14 mouse cellular contexts compared by ENCODE assay signal in genomic region chr4:59197078-59197424, GRCm38 (mm10). TPM values are rescaled to one million over a fixed set of nuclear protein-coding genes. Genes with fewer than 3 reads are reported as not detected.
DNase-seq lines count a peak whose midpoint lies in the region; ATAC-seq lines count a peak whose summit lies in the region.
"Had no signal": no experiment of that assay in that cellular context is flagged by ENCODE, and none has a peak within 500 bp of the region (broad histone marks: within the 10 kb centered on the region; RNA-seq: fewer than 3 reads in every experiment).

No protein-coding gene starts in this region.

- H3K27ac ChIP-seq in heart, embryonic 13.5 days (replicated peaks) = peak overlapping the region; percentile 28
- no peak overlapping the region for H3K27ac ChIP-seq in midbrain, embryonic 14.5 days (replicated peaks; ENCODE audit: low read depth, low read length)
- H3K27ac ChIP-seq in midbrain, embryonic 13.5 days = no peak overlapping the region
- H3K27ac ChIP-seq in liver, embryonic 11.5 days (ENCODE audit: low read depth, low read length) = peak overlapping the region; percentile 64
- no peak overlapping the region for H3K27ac ChIP-seq in stomach, embryonic 16.5 days (ENCODE audit: low read length)
- H3K27ac ChIP-seq: midbrain, embryonic 12.5 days had no signal

- H3K9me3 ChIP-seq in heart, embryonic 13.5 days = no peaks in the 10 kb centered on the region
- no peaks in the 10 kb centered on the region for H3K9me3 ChIP-seq in midbrain, embryonic 14.5 days (ENCODE audit: control insufficient read depth, low read length)
- no peaks in the 10 kb centered on the region for H3K9me3 ChIP-seq in midbrain, embryonic 13.5 days
- no peaks in the 10 kb centered on the region for H3K9me3 ChIP-seq in liver, embryonic 11.5 days (ENCODE audit: control insufficient read depth, low read length)
- no peaks in the 10 kb centered on the region for H3K9me3 ChIP-seq in stomach, embryonic 16.5 days (replicated peaks; ENCODE audit: control insufficient read depth, low read length)
- H3K9me3 ChIP-seq: midbrain, embryonic 12.5 days had no signal

- ATAC-seq in heart, embryonic 13.5 days (ENCODE audit: extremely low read depth, insufficient number of reproducible peaks, low FRiP score, low TSS enrichment) = no peak
- ATAC-seq in midbrain, embryonic 14.5 days (ENCODE audit: low FRiP score, low TSS enrichment) = 0 out of 2 replicates have a peak, but pooled peaks have one; percentile 3
- no peak; the same call in 1 of the 2 replicates for ATAC-seq in midbrain, embryonic 13.5 days
- no peak for ATAC-seq in liver, embryonic 11.5 days (replicated peaks; ENCODE audit: low FRiP score)
- ATAC-seq in stomach, embryonic 16.5 days (ENCODE audit: insufficient read depth, low FRiP score) = no peak
- ATAC-seq: CD4-positive, CD25-positive, alpha-beta regulatory T cell, adult 4 months had no signal

- no peak for DNase-seq in heart, postnatal 25 days (ENCODE audit: low spot score)
- DNase-seq in midbrain, embryonic 14.5 days = no peak
- DNase-seq in liver, embryonic 11.5 days (ENCODE audit: low spot score) = no peak
- DNase-seq in right cerebral cortex, postnatal 14 days = no peak
- DNase-seq in adrenal gland, adult 8-10 months = no peak
- DNase-seq: cerebellum, adult 18-20 months; thymus, postnatal 25 days had no signal

- no peak overlapping the region for H3K4me3 ChIP-seq in heart, embryonic 13.5 days
- H3K4me3 ChIP-seq in midbrain, embryonic 14.5 days (replicated peaks; ENCODE audit: low read depth, low read length) = no peak overlapping the region
- no peak overlapping the region for H3K4me3 ChIP-seq in midbrain, embryonic 13.5 days (replicated peaks)
- H3K4me3 ChIP-seq in liver, embryonic 11.5 days (ENCODE audit: low read depth, low read length) = peak overlapping the region; percentile 21
- no peak overlapping the region for H3K4me3 ChIP-seq in stomach, embryonic 16.5 days (replicated peaks; ENCODE audit: low read length)
- H3K4me3 ChIP-seq: midbrain, embryonic 12.5 days had no signal

- H3K27me3 ChIP-seq in heart, embryonic 13.5 days (replicated peaks) = no peaks in the 10 kb centered on the region
- H3K27me3 ChIP-seq in midbrain, embryonic 14.5 days (ENCODE audit: control insufficient read depth, insufficient read depth, low read length) = no peaks in the 10 kb centered on the region
- H3K27me3 ChIP-seq in midbrain, embryonic 13.5 days = no peaks in the 10 kb centered on the region
- H3K27me3 ChIP-seq in liver, embryonic 11.5 days (replicated peaks; ENCODE audit: control insufficient read depth, insufficient read depth, low read length) = no peaks in the 10 kb centered on the region
- H3K27me3 ChIP-seq in stomach, embryonic 16.5 days (ENCODE audit: control insufficient read depth, insufficient read depth, low read length) = no peaks in the 10 kb centered on the region
- H3K27me3 ChIP-seq: midbrain, embryonic 12.5 days had no signal

- 43% methylated on average over 6 of the region's 6 CpGs for WGBS in heart, embryonic 13.5 days
- WGBS in midbrain, embryonic 14.5 days = 53% methylated on average over 6 of the region's 6 CpGs
- 66% methylated on average over 6 of the region's 6 CpGs for WGBS in midbrain, embryonic 13.5 days
- WGBS in liver, embryonic 11.5 days = 31% methylated on average over 6 of the region's 6 CpGs
- WGBS in stomach, embryonic 16.5 days = 48% methylated on average over 6 of the region's 6 CpGs

- peak overlapping the region; percentile 47 for H3K4me2 ChIP-seq in heart, embryonic 13.5 days
- H3K4me2 ChIP-seq in midbrain, embryonic 14.5 days (ENCODE audit: low read length) = no peak overlapping the region
- H3K4me2 ChIP-seq in midbrain, embryonic 13.5 days (replicated peaks) = no peak overlapping the region
- H3K4me2 ChIP-seq in liver, embryonic 11.5 days = peak overlapping the region; percentile 59
- H3K4me2 ChIP-seq in stomach, embryonic 16.5 days (ENCODE audit: low read depth, low read length) = 0 out of 2 replicates have a peak overlapping the region, but pooled peaks have one; percentile 5
- H3K4me2 ChIP-seq: midbrain, embryonic 12.5 days had no signal

- peak overlapping the region; percentile 40; the same call in 1 of the 2 replicates for H3K9ac ChIP-seq in heart, embryonic 13.5 days
- H3K9ac ChIP-seq in midbrain, embryonic 14.5 days (replicated peaks; ENCODE audit: low read length) = no peak overlapping the region
- H3K9ac ChIP-seq in midbrain, embryonic 13.5 days (replicated peaks) = no peak overlapping the region
- peak overlapping the region; percentile 54 for H3K9ac ChIP-seq in liver, embryonic 11.5 days (ENCODE audit: low read depth, low read length)
- H3K9ac ChIP-seq in stomach, embryonic 16.5 days (ENCODE audit: low read length) = 0 out of 2 replicates have a peak overlapping the region, but pooled peaks have one; percentile 7
- H3K9ac ChIP-seq: midbrain, embryonic 12.5 days had no signal

- intact Hi-C loops in heart, postnatal 25 days (cut with DNase I) = loop anchor here (5.0 kb wide), 1 partner anchor 40 kb away; no protein-coding TSS in a partner anchor

- H3K4me1 ChIP-seq in heart, embryonic 13.5 days = peaks cover 73% of the 10 kb centered on the region
- peaks cover 14% of the 10 kb centered on the region; the same call in 1 of the 2 replicates for H3K4me1 ChIP-seq in midbrain, embryonic 14.5 days (ENCODE audit: control insufficient read depth, insufficient read depth, low read length)
- peaks cover 31% of the 10 kb centered on the region for H3K4me1 ChIP-seq in midbrain, embryonic 13.5 days (replicated peaks)
- peaks cover 69% of the 10 kb centered on the region for H3K4me1 ChIP-seq in liver, embryonic 11.5 days (replicated peaks; ENCODE audit: control insufficient read depth, insufficient read depth, low read length)
- H3K4me1 ChIP-seq in stomach, embryonic 16.5 days (ENCODE audit: control insufficient read depth, insufficient read depth, low read length) = peaks cover 25% of the 10 kb centered on the region

- no peaks in the 10 kb centered on the region for H3K36me3 ChIP-seq in heart, embryonic 13.5 days
- no peaks in the 10 kb centered on the region for H3K36me3 ChIP-seq in midbrain, embryonic 14.5 days (ENCODE audit: control insufficient read depth, insufficient read depth, low read length)
- H3K36me3 ChIP-seq in midbrain, embryonic 13.5 days = no peaks in the 10 kb centered on the region
- H3K36me3 ChIP-seq in liver, embryonic 11.5 days (ENCODE audit: control insufficient read depth, insufficient read depth, low read length) = no peaks in the 10 kb centered on the region
- H3K36me3 ChIP-seq in stomach, embryonic 16.5 days (ENCODE audit: control insufficient read depth, insufficient read depth, low read length) = no peaks in the 10 kb centered on the region
- H3K36me3 ChIP-seq: midbrain, embryonic 12.5 days had no signal

RNA-seq across cellular contexts. Expression of gene Ugcg, which starts 8.0 kb away (rescaled TPM):
- 6.9 and 7.1 TPM in 2 replicates for polyA plus RNA-seq in heart, embryonic 13.5 days (2015; fragmentation: Nextera tagmentation; extraction: Ambion mirVana)
- 10 to 100 TPM; 14.4 to 15.1 TPM for total RNA-seq in heart, postnatal 25 days (2021)
- polyA plus RNA-seq in midbrain, embryonic 14.5 days (2014; fragmentation: Nextera tagmentation; extraction: Ambion mirVana) = 27.4 and 37.5 TPM in 2 replicates
- polyA plus RNA-seq in midbrain, embryonic 13.5 days (2015; fragmentation: Nextera tagmentation; extraction: Ambion mirVana) = 16.4 and 18.2 TPM in 2 replicates
- 25.9 and 26.1 TPM in 2 replicates for polyA plus RNA-seq in liver, embryonic 11.5 days (2014; fragmentation: Nextera tagmentation; extraction: Ambion mirVana)
- polyA plus RNA-seq in stomach, embryonic 16.5 days (2015; fragmentation: Nextera tagmentation; extraction: Ambion mirVana) = 8.9 and 9.7 TPM in 2 replicates
- 10 to 100 TPM; 34.6 to 58.9 (median 48.2) TPM for total RNA-seq in adrenal gland, adult 8-10 months (2022)

RNA-seq across cellular contexts. Expression of gene AI481877, which starts 58.3 kb away (rescaled TPM):
- not detected in 2 replicates for polyA plus RNA-seq in heart, embryonic 13.5 days (2015; fragmentation: Nextera tagmentation; extraction: Ambion mirVana)
- total RNA-seq in heart, postnatal 25 days (2021) = not detected
- 0.07 TPM in 1 of 2 replicates, not detected in the other for polyA plus RNA-seq in midbrain, embryonic 14.5 days (2014; fragmentation: Nextera tagmentation; extraction: Ambion mirVana)
- polyA plus RNA-seq in midbrain, embryonic 13.5 days (2015; fragmentation: Nextera tagmentation; extraction: Ambion mirVana) = 0.04 TPM in 1 of 2 replicates, not detected in the other
- not detected in 2 replicates for polyA plus RNA-seq in liver, embryonic 11.5 days (2014; fragmentation: Nextera tagmentation; extraction: Ambion mirVana)
- 0.15 and 0.19 TPM in 2 replicates for polyA plus RNA-seq in stomach, embryonic 16.5 days (2015; fragmentation: Nextera tagmentation; extraction: Ambion mirVana)
- under 1 TPM in 2 of 4 experiments, not detected in 2; 0.25 to 0.27 TPM for total RNA-seq in adrenal gland, adult 8-10 months (2022)
- polyA plus RNA-seq: CD4-positive, CD25-positive, alpha-beta regulatory T cell, adult 4 months; forebrain, embryonic 11.5 days; heart, embryonic 14.5 days; midbrain, embryonic 12.5 days had no signal

Comparison
In these comparisons a context has a peak if more than half of its experiments do, and no peak if none do; other contexts are left out.
1. H3K27ac ChIP-seq: peak in heart, embryonic 13.5 days (single experiment) and liver, embryonic 11.5 days (single experiment); none in midbrain, embryonic 14.5 days (single experiment), midbrain, embryonic 13.5 days (single experiment) and stomach, embryonic 16.5 days (single experiment).
2. H3K4me2 ChIP-seq: peak in heart, embryonic 13.5 days (single experiment), liver, embryonic 11.5 days (single experiment) and stomach, embryonic 16.5 days (single experiment); none in midbrain, embryonic 14.5 days (single experiment) and midbrain, embryonic 13.5 days (single experiment).
3. H3K9ac ChIP-seq: peak in heart, embryonic 13.5 days (single experiment), liver, embryonic 11.5 days (single experiment) and stomach, embryonic 16.5 days (single experiment); none in midbrain, embryonic 14.5 days (single experiment) and midbrain, embryonic 13.5 days (single experiment).